Comparison of ENCODE assay signal across 8 mouse cellular contexts in the genomic region with DNA sequence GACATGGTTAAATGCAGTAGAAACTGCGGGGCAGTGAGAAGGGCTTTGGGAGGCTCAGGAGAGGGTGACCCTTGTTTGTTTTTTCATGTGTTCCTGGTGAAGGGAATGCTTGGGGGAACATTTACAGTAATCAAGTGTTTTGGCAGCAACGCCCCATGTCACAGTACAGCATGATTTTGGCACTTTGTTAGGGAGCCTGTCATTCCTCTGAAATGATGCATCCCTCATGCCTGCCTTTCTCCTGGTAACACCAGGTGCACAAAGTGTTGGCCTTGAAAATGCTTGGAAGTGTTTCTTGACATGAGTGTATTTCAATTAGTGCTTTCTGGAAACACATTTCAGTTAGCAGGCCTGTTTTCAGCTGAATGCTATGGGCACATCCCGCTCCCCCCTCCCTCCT. TPM values are rescaled to one million over a fixed set of nuclear protein-coding genes. Genes with fewer than 3 reads are reported as not detected.
DNase-seq lines count a peak whose midpoint lies in the region; ATAC-seq lines count a peak whose summit lies in the region.

No protein-coding gene starts in this region.

- no peak overlapping the region for H3K9ac ChIP-seq in kidney, embryonic 15.5 days
- no peak overlapping the region for H3K9ac ChIP-seq in hindbrain, embryonic 11.5 days (ENCODE audit: low read depth, low read length)
- H3K9ac ChIP-seq in midbrain, embryonic 13.5 days (replicated peaks): peak overlapping the region; percentile 83; the same call in 1 of the 2 replicates

- peak overlapping the region; percentile 92 for H3K4me2 ChIP-seq in kidney, embryonic 15.5 days
- peak overlapping the region; percentile 100 for H3K4me2 ChIP-seq in hindbrain, embryonic 11.5 days (replicated peaks; ENCODE audit: low read depth, low read length)
- H3K4me2 ChIP-seq in midbrain, embryonic 13.5 days (replicated peaks): peak overlapping the region; percentile 84

- no peaks in the 10 kb centered on the region for H3K9me3 ChIP-seq in kidney, embryonic 15.5 days (replicated peaks)
- H3K9me3 ChIP-seq in embryonic facial prominence, embryonic 10.5 days: no peaks in the 10 kb centered on the region
- no peaks in the 10 kb centered on the region for H3K9me3 ChIP-seq in hindbrain, embryonic 11.5 days (ENCODE audit: control insufficient read depth, low read length)
- no peaks in the 10 kb centered on the region for H3K9me3 ChIP-seq in midbrain, embryonic 13.5 days

- peak overlapping the region; percentile 92 for H3K4me3 ChIP-seq in kidney, embryonic 15.5 days (replicated peaks)
- peak overlapping the region; percentile 81 for H3K4me3 ChIP-seq in embryonic facial prominence, embryonic 10.5 days
- peak overlapping the region; percentile 81 for H3K4me3 ChIP-seq in hindbrain, embryonic 11.5 days (ENCODE audit: low read depth, low read length)
- H3K4me3 ChIP-seq in midbrain, embryonic 13.5 days (replicated peaks): peak overlapping the region; percentile 90

- no peaks in the 10 kb centered on the region for H3K36me3 ChIP-seq in kidney, embryonic 15.5 days
- no peaks in the 10 kb centered on the region for H3K36me3 ChIP-seq in embryonic facial prominence, embryonic 10.5 days (replicated peaks)
- no peaks in the 10 kb centered on the region for H3K36me3 ChIP-seq in hindbrain, embryonic 11.5 days (ENCODE audit: control insufficient read depth, insufficient read depth, low read length)
- H3K36me3 ChIP-seq in midbrain, embryonic 13.5 days: no peaks in the 10 kb centered on the region

- 42% methylated on average over 3 of the region's 3 CpGs for WGBS in kidney, embryonic 15.5 days
- WGBS in embryonic facial prominence, embryonic 10.5 days: 36% methylated on average over 3 of the region's 3 CpGs
- 44% methylated on average over 3 of the region's 3 CpGs for WGBS in hindbrain, embryonic 11.5 days
- WGBS in midbrain, embryonic 13.5 days: 40% methylated on average over 3 of the region's 3 CpGs

- no peak for DNase-seq in kidney, adult 11 months
- no peak for DNase-seq in embryonic facial prominence, embryonic 10.5 days (ENCODE audit: low spot score)
- peak; percentile 21 for DNase-seq in hindbrain, embryonic 11.5 days (ENCODE audit: low spot score)
- DNase-seq in ovary, postnatal 36 days (ENCODE audit: low spot score): no peak
- no peak for DNase-seq in left cerebral cortex, adult 8-10 months (ENCODE audit: low spot score in 2 of 2)

- no peak for ATAC-seq in kidney, embryonic 15.5 days (replicated peaks; ENCODE audit: low FRiP score)
- ATAC-seq in hindbrain, embryonic 11.5 days (ENCODE audit: low FRiP score): no peak
- ATAC-seq in midbrain, embryonic 13.5 days: no peak
- no peak for ATAC-seq in monocyte, adult 5-6 weeks (replicated peaks; ENCODE audit: insufficient number of reproducible peaks, low FRiP score, low TSS enrichment, poor library complexity, severe bottlenecking)

- H3K4me1 ChIP-seq in kidney, embryonic 15.5 days: peaks cover 58% of the 10 kb centered on the region
- H3K4me1 ChIP-seq in embryonic facial prominence, embryonic 10.5 days: peaks cover 53% of the 10 kb centered on the region
- H3K4me1 ChIP-seq in hindbrain, embryonic 11.5 days (replicated peaks; ENCODE audit: control insufficient read depth, insufficient read depth, low read length): 0 out of 2 replicates have a peak, but pooled peaks cover 2% of the 10 kb centered on the region
- peaks cover 57% of the 10 kb centered on the region for H3K4me1 ChIP-seq in midbrain, embryonic 13.5 days (replicated peaks)

- no peak overlapping the region for H3K27ac ChIP-seq in kidney, embryonic 15.5 days
- H3K27ac ChIP-seq in embryonic facial prominence, embryonic 10.5 days (replicated peaks): no peak overlapping the region
- no peak overlapping the region for H3K27ac ChIP-seq in hindbrain, embryonic 11.5 days (ENCODE audit: low read depth, low read length)
- no peak overlapping the region for H3K27ac ChIP-seq in midbrain, embryonic 13.5 days

- H3K27me3 ChIP-seq in kidney, embryonic 15.5 days: peaks cover 6% of the 10 kb centered on the region; the same call in 1 of the 2 replicates
- peaks cover 17% of the 10 kb centered on the region for H3K27me3 ChIP-seq in embryonic facial prominence, embryonic 10.5 days (replicated peaks; ENCODE audit: low read depth, poor library complexity, severe bottlenecking)
- 0 out of 2 replicates have a peak, but pooled peaks cover 2% of the 10 kb centered on the region for H3K27me3 ChIP-seq in hindbrain, embryonic 11.5 days (ENCODE audit: control insufficient read depth, insufficient read depth, low read length)
- H3K27me3 ChIP-seq in midbrain, embryonic 13.5 days: peaks cover 7% of the 10 kb centered on the region

RNA-seq across cellular contexts. Expression of gene Crim1, which starts 2.7 kb away (rescaled TPM):
- 6.2 and 6.5 TPM in 2 replicates for polyA plus RNA-seq in kidney, embryonic 15.5 days (2015; fragmentation: Nextera tagmentation; extraction: Ambion mirVana)
- 2.2 and 2.7 TPM in 2 replicates for polyA plus RNA-seq in embryonic facial prominence, embryonic 10.5 days (2016; fragmentation: Nextera tagmentation; extraction: Ambion mirVana)
- 5.8 TPM in 2 replicates for polyA plus RNA-seq in hindbrain, embryonic 11.5 days (2014; fragmentation: Nextera tagmentation; extraction: Ambion mirVana)
- polyA plus RNA-seq in midbrain, embryonic 13.5 days (2015; fragmentation: Nextera tagmentation; extraction: Ambion mirVana): 5.4 and 6.4 TPM in 2 replicates
- 8.2 to 23.1 TPM (median 10.1 TPM) in 3 replicates for total RNA-seq in monocyte, adult 5-6 weeks (2017)
- total RNA-seq in left cerebral cortex, adult 8-10 months (2022): 10 to 100 TPM; 84.5 to 97.9 (median 87.0) TPM
